Mouse (Mus musculus) retina, postnatal 1 day (tissue): Measurements from ENCODE around the gene Tbc1d16.

Experiments used
- DNase-seq: peaks from one replicate; pipeline ENCODE4 v3.0.0-alpha.2; 2012

The Tbc1d16 gene

DNA sequence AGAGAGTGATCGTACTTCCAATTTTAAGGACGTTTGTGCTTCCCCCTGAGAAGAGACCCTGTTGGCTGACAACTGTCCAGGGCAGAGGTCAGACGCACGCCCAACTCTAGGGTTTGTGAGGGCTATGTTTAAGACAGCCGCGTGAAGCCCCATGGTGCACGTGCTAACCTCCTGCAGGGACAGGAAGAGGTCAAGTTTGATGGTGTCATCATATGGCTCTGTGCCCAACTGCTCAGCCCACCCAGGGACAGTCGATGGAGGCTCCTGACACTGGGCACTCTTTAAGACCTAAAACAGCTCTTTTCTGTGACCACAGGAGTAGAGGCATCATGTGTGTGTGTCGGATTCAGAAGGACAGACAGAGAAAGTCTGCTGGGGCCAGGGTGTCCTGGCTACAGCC lies 90.1 kb downstream of the Tbc1d16 start:
- peak; percentile 72 for DNase-seq

DNA sequence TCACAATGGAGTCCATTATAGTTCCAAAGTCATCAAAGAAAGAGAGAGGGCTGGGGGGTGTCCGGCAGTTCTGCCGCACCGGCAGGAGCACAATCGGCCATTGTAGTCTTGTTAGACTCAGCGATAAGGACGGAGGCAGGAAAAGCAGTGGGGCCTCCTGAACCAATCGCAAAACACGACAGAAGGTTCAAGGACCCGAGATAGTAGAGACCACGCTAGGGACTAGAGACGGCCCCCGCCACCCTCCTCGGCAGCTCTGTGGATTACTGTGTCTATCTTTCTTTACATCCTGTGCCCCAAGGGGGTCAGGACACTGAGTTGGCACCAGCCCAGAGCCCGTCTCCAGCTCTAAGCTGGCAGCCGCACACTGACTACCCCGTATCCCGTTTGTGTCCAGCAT lies 93.7 kb downstream of the Tbc1d16 start:
- peak; percentile 87 for DNase-seq

DNA sequence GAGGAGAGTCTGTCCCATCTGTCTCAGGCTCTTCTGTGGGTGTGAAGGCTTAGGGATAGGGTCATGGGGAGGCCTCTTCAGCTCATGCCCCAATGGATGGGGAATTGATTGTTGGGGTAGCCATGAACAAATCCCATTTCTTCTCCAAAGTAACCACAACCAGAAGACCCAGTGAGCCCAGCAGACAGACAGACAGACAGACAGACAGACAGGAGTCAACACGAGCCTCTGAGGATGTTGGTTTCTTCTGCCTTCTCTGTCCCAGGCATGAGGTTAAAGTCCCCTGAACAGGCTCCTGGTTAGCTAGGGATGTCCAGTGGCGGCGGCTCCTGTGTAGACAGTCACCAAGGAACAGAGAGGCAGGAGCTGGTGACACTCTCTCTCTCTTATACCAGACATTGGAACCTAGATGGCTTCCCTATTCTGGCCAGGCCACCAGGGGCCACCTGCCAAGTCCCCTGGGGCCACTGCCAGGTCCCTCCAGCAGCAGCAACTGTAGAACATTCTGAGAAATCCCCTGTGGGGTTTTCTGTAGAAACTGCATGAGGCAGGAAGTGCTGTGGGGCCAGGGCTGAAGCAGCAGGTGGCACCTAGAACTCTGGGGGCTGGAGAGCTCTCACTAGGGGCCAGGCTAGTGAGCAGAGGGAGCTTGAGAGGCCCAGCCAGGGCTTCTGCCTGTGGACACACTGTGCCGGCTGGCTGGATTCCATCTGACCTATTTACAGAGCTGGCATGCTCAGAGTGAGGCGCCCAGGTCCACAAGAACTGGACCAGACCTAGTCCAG lies 94.7 kb downstream of the Tbc1d16 start:
- DNase-seq: peak; percentile 90

DNA sequence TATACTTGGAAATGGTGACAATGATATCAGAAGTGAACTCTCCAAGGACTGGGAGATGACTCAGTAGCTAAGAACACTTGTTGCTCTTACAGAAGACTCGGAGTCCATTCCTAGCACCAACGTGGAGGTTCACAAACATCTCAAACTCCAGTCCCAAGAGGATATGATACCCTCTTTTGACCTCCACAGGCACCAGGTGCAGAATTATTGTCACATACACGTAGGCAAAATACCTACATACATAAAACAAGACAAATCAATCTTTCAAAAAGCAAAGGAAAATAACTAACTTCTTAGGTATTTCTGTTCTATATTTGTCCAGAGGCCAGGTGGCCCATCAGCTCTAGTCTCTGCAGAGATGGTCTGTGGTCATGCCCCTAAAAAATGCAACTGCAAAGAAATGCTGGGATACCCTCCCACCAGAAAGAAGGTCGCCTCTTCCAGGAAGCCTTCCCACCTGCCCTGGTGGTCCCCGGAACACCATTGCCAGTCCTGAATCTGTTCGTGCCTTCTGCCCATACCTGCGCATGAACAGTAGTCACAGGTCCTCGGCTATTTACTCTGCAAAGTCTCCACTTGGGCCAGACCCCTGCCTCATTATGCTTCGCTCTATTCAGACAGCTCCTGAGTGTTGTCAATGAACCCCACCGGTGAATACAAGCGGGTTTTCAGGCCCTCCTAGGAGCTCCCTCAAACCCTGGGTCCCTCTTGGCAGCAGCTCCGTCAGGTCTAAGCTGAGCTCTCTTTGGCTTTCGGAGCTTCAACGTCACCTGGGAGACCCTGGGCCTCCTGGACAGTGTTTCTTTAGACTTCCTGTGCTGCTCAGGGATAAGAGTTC lies 95.9 kb downstream of the Tbc1d16 start:
- no peak for DNase-seq

DNA sequence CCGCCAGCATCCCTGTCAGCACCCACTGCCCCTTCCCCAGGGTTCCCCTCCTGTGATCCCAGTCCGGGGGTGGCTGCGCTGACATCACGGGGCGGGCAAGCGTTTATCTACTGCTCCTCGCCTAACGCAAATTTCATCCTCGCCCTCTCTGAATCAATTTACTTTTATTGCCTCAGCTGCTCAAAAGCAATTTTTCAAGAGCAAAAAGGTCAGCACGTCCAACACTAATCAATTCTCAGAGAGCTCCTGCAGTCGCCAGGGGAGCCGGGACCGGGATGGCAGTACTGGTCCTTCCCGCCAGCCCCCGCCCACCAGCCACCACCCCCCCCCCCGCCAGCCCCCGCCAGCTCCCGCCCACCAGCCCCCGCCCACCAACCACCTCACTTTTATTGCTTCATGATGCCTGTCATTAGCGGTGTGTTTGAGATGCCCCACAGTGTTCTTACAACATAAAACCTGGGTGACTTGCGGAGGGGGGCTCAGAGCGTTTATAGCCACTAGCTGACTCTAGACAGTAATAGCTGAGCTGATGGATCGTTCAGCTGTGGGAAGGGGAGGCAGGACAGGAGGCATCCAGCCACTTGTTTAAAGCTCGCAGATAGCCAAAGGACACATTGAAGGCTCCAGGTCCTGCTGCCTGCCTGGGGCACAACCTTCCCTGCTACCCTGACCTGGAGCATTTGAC lies 98.1 kb downstream of the Tbc1d16 start:
- no peak for DNase-seq

DNA sequence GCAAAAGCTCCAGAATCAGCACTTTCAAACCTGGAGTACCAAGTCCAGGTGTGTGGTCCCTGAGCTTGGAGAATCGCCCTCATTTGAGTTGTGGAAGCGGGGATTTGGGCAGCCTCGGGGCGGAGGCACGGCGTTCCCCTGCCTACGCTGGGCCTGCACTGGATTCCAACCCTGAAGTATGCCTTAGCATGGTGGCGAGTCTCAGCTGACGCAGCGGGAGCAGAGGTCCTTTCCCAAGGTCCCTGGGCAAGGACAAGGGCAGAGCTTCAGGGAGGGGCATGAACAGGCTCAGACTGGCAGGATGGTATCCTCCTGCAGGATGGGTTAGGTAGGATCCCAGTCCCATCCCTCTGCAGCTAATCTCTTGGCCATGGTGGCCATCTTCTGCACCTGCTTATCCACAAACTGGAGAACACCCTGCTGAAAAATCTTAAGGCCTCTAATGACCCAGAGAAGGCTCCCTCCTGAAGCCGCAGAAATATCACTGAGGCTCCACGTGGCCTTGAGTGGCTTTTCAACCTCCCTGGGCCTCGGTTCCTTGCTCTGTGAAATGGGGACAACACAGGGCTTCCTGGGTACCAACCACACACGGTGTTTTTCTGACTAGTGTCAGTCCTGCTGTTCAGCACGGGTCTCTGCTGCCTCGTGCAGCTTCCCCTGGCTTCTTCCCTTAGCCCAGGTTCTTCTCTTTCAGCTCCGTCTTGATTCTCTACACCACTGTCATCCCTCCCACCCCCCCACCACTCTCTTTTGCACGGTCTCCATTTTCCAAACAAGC lies 98.8 kb downstream of the Tbc1d16 start:
- no peak for DNase-seq

DNA sequence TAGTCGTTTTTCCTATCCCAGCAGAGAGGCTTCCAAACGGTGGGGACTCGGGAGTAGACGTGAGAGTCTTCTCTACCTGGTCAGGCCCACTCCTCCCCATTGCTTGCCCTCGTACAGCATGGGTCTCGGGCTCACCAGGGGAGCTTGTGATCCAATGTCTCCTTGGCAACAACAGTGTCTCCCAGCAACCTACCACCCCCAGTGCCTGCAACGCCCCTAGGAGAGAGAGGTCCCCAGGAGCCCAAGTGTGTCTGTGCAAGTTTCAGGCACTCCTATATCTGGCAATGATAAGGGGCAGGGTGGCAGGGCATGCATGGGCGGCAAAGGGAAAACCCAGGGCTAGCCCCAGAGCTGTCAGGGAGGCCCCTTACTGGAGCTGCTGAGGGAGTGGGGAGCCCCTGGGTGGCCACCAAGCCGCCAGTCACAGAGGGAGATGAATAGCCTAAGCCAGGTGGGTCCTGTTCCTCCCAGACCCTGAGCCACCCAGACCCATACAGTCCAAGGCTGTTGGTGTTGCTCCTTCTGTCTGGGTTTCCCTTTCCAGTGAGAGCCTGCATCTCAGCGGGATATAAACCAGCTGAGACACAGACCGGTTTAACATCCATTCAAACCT lies 99.5 kb downstream of the Tbc1d16 start:
- DNase-seq: no peak

DNA sequence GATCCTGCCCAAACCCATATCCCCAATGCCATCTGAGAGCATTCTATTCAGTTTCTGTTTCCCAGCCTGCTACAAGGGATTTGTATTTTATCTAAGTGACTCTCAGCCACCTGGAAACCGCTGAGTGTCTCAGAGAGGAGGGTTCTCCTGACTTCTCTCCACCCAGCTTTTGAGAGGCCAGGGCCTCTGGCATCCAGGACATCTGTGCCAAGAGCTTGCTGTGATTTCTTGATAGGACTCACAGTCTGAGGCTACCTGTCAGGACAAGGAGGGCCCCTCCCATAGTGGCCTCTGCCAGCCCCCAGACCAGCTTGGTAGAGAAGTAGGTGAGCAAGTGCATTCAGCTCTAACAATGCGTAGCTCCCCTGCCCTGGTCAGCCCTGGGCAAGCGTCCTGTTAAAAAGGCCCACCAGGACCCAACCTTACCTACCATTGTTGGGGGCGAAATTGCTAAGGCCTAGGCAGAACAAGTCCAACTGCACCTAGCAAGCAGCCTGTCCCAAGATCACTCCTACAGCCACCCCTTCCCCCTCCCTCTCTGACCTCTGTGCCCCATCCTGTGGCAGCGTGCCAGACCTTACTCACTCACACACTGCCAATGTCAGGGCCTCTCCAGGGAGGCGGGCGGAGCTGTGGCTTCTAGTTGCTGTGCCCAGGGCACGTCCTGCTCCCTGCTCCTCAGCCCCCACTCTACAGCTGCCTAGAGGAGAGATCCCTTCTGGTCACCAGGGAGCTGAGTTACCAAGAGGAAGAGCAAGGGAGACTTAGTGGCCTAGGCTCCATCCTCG lies 100.4 kb downstream of the Tbc1d16 start:
- peak; percentile 90 for DNase-seq

DNA sequence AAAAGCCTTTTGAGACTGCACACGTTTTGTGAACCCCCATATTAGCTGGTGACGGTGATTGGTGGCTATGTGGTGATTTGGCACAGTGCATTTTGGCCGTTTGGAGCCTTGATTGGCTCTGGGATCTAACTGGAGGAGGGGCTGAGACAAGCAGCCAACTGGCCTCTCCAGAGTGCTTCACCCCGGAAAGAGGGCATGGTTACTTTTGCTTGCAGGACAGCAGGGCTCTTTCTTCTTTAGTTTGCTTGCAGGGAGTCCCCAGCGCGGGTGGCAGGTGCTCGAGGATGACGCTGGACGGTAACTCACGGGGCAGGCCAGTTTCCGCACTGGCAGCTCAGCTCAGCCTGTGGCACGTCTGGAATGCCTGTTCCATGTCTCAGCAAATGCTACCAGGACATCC lies 101.2 kb downstream of the Tbc1d16 start:
- DNase-seq: peak; percentile 55

DNA sequence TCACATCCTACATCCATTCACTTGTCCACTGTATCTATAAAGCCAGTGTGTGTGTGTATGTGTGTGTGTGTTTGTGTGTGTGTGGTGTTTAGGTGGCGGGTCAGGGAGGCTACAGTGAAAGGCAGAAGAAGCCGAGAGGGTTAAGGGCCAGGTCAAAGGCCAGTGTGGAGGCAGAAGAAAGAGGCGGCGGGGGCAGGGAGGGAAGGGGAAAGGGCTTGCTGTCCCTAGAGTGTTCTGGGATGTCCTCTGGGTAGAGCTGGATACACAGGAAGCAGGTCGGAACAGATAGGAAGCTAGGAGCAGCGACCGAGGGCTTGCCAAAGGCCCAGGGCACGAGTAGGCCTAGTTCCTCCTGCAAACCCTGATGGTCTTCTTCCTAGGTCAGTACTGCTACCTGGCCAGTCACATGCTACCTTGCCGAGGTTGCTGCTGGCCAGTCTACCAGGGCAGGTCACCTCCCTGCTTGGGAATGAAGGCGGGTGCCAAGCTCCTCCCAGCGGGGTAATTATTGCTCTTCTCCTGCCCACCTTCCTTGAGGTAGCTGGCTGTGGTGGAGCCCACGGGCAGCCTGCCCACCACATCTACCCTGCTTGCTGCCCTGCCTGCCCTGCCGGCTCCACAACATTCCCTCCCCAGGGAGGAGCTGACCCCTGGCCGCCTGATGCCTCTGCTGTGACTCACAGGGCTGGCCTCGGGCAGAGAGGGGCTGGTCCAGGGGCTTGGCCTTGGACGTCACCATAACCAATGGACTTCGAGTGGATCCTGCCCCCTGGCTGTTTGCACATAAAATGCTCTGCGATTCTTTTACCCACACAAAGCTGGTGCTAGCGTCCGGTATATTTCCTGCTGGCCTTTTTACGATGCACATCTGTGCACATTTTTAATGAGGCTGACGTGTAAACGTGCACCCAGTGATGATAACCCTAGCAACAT lies 102.1 kb downstream of the Tbc1d16 start:
- peak; percentile 83 for DNase-seq

DNA sequence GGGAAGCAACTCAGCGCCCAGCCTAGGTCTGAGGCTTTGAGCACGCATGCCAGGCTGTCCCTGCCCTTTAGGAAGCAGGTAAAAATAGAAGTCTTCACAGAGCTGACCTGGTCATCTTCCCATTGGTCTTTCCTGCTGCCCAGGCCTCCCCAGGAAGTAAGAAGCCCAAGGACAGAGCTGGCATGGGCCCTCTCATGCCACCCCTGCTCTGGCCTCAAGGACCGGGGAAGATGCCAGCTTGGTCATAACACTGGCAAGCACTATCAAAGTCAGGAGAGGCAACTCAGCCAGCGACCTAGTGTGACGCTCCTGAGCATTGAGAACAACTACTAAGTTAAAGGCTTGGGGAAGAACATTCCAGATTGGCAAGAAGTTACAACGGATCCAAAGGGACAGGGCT lies 103.8 kb downstream of the Tbc1d16 start:
- DNase-seq: no peak

DNA sequence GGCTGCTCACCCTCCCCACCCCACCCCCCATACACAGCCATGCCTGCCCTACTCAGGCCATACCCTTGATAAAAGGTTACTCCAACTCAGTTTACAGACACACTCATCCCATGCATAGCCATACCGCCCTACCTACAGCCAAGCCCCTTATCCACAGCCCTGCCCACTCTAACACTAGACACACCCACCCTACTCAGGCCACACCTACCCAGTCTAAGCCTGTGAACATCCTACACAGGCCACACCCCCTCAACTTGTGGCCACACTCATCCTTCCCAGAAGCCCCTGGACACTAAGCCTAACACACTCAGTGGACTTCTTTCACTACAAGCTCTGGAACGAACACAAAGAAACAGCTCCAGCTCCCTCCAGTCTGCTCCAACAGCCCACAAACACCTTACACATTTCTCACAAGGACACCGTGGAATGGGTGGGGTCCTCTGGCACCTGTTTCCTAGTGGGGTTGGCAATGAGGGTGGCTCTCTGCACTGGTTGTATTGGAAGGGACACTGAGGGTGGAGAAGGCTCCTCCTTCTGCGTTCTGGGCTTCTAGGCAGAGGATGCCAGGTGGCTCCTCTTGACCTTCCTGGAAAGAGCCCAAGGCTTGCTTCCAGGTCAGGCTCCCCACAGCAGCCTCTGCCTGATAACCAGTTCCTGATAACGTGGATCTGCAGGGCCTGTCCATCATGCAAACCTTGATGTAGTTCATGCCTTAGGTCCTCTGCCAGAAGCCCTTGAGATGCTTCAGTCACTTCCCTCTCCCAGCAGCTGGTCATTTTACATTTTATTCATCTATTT lies 104.6 kb downstream of the Tbc1d16 start:
- DNase-seq: no peak

DNA sequence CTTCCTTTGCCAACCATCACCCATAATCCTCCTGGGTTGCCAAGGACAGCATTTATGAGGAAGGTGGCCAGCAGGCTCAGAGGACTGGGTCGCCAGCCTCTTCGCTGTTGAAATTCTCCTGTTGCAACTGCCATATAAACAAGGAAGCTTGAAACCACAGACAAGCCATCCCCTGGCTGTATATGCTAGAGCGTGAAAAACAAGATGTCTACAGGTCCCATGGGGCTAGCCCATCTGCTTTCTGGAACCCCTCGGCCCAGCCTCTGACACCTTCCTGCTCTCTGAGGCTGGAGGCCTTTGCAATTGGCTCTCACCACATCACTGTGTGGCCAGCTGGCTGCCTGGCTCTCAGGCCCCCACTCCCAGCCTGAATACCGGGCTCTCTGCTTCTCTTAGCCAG lies 105.9 kb downstream of the Tbc1d16 start:
- no peak for DNase-seq

DNA sequence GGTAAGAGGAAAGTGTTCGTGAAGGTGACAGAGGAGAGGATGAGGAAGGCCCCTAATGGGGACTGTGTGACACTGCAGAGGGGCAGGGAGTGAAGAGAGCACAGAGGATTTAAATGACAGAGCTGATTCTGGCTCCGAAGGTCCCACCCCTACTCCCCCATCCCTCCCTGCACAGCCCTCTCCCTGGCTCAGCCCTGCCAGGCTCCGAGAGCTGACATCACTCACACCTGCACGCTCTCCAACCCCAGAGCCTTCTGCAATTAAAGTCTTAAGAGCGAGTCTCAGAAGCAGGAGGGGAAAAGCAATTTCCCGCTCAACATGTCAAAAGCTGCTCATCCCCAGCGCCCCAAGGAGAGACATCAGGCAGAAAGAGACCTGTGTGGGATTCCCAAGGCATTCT lies 109.4 kb downstream of the Tbc1d16 start:
- no peak for DNase-seq

DNA sequence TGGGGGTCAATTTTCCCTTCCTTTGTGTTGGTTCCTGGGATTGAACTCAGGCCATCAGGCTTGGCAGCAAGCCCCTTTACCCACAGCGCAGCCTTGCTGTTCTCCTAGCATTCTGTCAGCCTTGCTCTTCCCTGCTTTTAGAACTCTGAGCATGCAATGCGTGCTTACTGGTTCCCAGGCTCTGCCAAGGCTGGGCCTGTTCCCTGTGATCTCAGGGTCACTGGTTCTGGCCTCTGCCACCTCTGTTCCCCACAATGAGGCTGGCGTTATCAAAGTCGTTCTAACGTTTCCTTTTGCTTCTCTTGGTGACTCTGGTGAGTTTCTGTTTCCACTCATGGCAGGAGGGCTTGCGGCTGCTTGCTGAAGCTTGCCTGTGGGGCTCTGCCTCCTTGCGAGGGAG lies 110.4 kb downstream of the Tbc1d16 start:
- DNase-seq: no peak

DNA sequence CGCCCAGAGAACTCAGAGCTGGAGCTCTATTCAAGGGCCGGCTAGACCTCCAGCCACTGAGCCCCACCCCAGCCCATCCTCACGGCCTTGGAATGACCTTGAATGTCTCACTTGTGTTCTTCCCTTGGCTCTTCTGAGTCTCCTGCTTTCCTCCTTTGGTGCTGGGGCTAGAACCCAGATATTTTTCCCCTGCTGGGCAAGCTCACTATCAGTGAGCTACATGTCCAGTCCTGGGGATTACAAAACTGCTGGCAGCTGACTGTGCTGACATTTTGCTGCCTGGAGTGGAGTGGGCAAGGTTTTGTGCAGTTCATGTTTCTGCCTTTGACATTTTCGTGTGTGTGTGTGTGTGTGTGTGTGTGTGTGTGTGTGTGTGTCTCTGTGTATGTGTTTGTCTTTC lies 111.3 kb downstream of the Tbc1d16 start:
- DNase-seq: no peak

DNA sequence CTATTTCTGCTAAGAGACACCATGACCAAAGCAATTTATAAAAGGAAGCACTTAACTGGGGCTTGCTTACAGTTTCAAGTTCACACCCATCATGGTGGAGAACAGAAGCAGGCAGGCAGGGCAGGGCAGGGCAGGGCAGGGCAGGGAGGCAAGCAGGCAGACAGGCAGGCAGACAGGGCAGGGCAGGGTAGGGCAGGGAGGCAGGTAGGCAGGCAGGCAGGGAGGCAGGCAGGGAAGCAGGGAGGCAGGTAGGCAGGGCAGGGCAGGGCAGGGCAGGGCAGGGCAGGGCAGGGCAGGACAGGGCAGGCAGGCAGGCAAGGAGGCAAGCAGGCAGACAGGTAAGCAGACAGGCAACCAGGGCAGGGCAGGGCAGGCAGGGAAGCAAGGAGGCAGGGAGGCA lies 115.6 kb downstream of the Tbc1d16 start:
- DNase-seq: no peak

DNA sequence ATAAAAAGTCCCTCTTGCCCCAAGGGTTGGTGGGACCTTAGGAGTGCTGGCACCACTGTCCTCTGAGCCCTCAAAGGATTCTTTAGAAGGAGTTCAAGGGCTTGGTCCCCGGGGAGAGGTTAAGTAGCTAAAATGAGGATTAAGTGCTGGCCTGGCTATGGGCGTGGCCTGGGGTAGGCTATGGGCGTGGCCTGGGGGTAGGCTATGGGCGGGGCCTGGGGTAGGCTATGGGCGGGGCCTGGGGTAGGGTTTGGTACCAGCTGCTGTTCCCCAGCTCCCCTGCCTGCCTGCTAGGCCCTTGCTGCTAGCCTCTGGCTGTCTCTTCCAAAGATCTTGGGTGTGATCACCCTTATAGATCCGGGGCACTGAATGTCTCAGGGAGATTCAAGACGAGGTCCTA lies 117.0 kb downstream of the Tbc1d16 start:
- peak; percentile 63 for DNase-seq

DNA sequence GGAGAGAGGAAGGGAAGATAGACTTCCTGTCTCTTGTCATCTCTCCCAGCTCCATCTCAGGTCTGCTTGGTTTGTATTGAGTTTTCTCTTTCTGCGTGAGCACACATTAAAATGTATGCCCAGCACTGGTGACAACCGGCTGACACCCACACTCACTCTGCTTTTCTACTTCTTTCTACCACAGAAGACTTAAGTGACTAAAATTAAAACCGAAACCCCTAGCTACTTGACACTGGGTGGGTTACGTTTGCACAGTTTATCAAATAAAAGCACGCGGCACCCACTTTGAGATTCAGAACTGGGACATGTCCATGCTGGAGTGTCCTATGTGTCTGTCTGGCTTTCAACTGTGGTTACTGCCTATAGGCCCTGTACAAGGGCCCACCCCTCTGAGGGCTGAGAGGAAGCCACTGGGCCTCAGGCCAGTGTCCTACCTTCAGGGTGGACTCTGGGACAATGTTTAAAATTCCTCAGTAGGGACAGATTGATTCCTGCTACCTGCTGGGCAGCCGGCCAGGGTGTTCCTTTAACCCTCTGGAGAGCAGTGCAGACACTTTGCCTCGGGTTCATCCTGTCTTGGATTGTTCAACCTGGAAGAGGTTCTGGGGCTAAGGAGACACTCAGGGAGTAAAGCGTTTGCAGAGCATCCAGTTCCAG lies 118.8 kb downstream of the Tbc1d16 start:
- DNase-seq: no peak
